Mouse (Mus musculus) adrenal gland, postnatal 25 days (tissue): ENCODE data around the gene Lamtor4. TPM values are rescaled to one million over a fixed set of nuclear protein-coding genes. Genes with fewer than 3 reads are reported as not detected.

Experiments used
- DNase-seq: peaks from one replicate; pipeline ENCODE4 v3.0.0; 2021; ENCODE audit warnings: mixed read lengths
- total RNA-seq: library from RNA; stranded (reverse); gene quantifications from 2 replicates; pipeline ENCODE4 v1.2.3, GENCODE M21; 2021

The Lamtor4 gene
- total RNA-seq, 1 experiment from 2014 or later: 96.6 TPM

DNA sequence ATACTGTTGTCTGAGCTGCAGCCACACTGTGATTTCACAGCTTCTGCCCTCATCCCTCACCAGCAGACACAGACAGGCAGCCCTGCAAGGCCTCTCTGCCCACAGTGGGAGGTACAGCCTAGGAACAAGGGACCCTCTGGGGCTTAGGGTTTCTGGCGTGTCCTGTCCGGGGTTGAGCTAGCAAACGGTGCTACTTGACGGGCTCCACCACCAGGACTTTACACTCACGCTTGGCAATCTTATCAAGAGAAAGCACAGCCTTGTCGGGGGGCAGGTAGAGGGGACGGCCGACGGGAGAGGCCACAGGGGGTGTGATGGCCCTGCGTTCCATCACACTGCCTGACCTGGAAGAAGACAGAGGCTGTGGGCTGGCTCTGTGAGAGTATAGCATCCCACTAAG, 4.8 kb downstream of the Lamtor4 start:
- DNase-seq: no peak

DNA sequence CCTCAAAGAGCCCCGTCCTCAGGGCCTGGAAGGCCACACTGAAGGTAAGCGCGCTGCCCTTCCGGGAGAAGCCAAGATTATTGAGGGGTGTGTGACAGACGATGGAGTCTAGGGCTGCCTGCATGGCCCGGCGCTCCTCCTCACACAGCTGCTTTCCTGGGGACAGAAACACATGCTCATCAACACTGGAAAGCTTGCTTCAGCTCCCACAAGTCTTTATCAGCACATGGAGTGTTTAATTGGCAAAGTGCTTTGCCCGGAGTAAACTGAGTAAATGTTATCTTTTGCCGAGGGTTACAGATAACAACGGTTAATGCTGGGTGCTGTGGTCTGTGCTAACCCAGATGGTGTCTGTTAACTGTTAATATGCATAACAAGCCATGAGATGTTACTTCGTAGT, 5.6 kb downstream of the Lamtor4 start:
- DNase-seq: no peak

DNA sequence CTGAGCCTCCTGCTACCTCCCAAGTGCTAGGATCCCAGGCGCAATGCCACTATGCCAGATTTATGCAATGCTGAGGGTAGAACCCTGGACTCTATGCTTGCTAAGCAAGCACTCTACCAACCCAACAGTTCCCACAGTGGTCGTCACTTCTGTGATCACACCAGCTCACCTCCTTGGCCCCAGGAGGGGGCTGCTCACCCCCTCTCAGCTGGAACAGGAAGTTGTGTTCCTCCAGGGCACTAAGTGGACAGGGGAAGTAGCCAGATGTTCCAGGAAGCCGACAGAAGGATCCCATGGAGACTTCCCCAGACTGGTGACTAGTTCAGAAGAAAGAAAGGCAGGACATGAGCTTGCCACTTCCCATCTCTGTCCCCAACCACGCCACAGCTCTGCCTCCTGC, 6.7 kb downstream of the Lamtor4 start:
- no peak for DNase-seq

DNA sequence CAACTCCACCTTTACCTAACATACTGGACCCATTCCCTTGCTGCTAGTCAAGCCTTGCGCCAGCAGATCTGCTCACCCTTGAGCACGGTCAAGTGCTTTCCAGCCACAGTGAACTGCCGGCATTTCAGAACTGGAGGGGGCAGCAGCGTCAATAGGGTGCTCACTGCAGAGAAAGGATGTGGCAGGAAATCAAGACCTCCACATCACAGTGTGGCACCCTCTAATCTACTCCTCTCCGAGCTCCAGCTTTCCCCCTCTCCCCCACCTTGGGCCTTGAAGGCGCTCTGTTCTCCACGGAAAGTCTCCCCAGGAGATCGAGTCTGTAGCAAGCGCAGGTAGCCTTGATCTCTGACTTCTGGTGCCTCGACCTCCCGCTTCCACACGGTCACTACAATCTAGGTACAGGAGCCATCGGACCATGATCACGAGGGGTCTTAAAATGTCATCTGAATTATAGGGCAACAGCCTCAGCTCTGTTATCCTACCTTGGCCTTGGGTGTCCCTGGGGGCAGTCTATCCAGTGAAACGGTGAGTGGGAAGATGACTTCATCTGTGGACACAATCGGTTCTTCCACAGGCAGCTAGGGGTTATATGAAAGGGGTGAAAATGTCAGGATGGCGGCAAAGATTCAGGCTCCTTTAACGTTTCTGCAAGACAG, 7.4 kb downstream of the Lamtor4 start:
- no peak for DNase-seq

DNA sequence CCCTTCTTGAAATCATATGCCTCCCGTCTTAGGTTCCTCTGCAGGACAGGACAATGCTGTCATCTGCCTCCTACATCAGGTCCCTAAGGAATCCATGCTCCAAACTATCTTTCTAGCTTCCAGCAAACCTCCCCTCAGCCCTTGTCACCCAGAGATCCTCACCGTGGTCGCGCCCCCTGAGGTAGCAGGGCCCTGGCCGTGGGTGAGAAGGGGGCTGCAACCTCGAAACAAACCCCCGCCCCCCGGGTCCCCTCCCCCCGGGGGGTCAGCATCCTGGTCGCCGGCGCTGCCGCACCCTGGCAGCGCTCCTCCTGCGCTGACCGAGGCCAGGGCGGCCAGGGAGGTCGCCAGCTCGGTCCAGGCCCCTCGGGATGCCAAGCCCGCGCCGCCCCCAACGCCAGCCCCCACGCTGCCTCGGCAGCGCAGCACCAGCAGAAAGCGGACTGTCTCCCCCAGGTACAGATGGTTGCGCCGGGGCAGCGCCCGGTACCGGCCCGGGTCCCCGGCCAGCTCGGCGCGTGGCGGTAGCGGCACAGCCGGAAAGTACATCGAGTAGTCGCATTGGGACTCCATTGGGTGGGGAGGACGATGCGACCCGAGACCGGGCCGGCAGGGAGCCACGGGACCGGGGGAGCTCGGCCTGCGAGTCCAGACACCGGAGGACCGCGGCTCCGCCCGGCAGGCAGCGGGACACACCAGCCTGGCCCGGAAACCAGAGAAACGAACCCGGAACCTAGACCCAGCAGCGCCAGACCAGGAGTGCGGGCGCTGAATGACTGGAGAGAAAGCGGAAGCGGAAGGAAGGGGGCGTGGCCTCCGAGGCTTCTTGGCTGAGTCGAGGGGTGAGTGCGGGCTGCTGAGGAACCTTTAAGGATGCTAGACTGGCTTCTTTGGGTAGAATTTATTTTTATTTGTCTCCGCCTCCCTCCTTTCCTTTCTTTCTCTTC, 8.3 kb downstream of the Lamtor4 start, which contains the start of gene BC037034:
BC037034 (minus strand) TSS at position 774 of the 947 bp plus-strand sequence.
- peak; percentile 93 for DNase-seq

DNA sequence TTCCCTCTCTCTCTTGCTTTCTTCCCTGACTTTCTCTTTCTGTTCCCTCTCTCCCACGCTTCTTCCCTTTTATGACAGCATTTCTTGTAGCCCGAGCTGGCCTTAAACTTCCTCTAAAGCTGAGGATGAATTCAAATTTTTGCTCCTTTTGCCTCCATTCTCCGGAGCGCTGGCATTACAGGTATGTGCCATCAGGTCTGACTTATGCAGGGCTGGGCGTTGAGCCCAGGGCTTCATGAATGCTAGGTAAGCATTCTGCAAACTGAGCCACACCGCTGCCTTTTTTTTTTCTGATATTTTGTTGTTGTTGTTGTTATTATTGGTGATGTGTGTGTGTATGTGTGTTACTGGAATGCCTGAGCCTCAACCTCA, 8.9 kb downstream of the Lamtor4 start:
- DNase-seq: no peak

DNA sequence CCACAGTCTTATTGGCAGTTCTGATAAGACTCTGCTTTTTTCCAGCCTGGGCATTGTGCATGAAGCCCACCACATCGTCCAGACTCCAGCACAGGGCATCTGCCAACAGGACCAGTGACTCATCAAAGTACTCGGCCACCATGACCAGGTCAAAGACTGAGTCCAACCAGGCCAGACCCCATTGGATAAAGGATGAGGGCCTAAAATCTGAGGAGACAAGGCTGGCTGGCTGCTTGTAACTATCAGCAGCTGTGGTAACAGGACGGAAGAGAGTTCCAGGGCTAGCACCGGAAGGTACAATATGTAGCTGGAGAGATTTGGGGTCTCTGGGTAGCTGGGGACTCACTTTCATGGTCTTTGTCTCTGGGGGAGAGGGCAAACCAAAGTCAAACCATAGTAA, 10.4 kb downstream of the Lamtor4 start:
- no peak for DNase-seq

DNA sequence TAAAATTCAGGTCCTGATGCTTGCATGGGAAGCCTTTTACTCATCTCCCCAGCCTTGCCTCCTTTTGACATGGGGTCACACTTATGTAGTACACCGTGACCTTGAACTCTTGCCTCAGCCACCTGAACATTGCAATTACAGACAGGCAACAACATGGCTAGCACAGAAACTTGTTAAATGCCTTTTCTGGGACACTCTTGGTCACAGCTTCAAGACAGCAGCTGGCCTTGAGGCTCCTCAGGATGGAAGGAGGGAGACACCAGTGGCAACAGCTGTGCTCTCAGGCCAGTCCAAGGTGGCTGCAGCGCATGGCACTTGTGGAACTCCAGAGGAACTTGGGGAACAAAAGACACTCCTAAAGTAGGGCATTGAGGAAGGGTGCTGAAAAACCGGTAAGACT, 11.8 kb downstream of the Lamtor4 start:
- DNase-seq: no peak

DNA sequence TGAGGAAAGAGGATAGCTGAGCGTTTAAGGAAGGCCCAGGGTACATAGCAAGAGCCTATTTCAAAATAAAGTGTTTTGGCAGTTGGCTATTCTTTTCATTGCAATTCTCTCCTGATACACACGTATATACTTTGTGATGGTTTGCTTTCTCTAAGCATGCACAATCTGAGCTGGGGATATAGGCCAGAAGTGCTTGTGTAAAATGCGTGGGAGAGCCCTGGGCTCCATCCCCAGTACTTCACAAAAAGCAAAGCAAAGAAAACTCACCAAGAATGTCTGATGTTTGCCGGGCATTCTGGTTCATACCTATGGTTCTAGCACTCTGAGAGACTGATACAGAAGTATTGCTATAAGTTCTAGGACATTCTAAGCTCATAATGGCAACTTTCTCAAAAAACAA, 13.7 kb downstream of the Lamtor4 start:
- DNase-seq: no peak

DNA sequence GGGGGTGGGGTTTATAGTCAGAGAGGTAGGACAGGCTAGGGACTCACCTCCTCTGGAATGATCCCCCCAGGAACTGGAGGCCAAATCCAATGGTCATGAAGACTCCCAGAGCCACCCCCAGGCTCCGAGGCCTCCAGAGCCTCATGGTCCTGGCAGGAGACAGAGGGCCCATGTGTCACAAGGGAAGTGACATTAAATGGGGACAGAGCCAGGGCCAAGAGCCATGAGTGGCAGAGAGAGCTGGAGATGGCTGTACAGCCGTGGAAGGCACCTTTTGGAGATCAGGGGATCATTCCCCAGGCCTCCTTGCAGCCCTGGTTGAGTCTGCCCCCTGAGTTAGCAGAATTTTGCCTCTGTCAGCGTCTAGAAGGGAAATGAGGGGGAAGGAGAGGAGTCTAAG, 15.9 kb downstream of the Lamtor4 start:
- DNase-seq: no peak

DNA sequence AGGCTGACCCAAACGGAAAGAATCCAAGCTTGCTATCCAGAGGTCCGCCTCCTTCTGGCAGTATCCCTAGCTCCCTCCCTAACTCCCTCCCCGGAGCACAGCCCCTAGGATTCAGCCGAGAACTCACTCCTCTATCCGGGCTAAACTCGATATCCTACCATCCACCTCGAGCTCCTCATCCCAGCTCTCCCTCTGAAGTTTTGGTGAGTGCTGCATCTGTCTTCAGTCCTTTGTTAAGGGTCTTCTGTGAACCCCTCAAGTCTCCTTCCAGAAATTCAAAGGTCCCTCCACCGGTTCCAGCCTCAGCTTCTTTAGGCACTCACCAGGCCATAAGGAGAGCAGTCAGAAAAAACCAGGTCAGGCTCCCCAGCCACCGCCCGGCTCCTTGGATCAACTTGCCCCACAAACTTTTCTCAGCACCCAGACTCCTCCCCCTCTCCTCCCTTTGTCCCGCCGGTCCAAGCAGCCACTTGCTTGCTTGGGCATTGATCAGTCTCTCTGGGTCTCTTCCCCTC, 17.2 kb downstream of the Lamtor4 start, which contains the start of gene Gal3st4:
Gal3st4 (minus strand) TSS at position 432 of the 515 bp plus-strand sequence.
- no peak for DNase-seq

DNA sequence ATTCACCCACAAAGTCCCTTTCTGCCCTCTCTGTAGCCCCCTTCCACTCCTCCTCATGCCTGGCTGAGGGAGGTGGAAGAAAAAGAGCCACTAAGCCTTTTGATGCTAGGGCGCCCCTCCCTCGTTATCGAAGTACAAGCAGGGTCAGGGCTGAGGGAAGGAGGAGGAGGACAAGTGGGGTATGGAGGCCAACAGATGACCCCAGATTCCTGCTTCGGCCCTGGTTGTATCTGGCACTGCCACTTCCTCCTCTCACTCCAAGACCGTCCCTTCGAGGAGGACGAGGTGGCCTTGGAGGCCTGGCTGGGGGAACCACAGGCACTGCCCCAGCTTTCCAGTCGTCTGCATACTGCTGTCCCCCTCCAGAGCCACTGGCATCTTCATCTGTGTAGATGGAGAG, 18.9 kb downstream of the Lamtor4 start:
- no peak for DNase-seq

DNA sequence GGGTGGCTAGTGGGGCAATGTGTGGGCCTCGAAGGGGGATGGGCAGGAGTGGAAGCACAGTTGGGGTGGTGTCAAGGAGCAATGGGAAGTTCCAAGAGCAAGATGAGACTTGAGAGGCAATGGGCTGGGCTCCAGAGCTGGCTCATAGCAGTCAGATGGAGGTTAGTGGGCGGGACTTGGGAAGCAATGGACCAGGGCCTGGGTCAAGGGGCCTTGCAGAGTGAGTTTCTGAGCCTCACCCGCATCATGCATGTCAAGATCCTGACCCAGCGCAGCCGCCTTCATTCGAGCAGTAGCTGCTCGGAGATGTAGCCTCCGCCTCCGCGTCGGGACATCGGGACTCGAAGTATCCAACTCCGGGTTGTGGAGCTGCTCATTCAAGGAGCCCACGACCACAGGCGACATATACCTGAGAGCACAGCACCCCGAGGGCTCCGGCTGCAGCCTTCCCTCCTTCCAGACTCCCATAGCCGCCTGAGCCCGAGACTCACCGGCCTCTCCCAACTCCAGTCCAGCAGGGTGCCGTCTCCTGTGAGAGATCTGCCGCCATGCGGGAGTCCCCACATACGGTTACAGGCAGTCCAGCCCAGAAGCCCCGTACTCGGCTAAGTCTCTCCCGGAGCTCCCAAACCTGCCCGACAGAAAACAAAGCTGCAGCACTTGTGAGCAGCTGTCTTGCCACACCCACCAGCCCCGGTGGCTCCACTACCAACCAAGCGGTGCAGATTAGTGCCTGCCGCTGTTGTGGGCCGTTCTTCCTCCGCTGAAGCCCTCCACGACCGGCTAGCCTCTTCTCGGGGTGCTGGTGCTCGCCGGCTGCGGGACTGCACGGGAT, 20.2 kb downstream of the Lamtor4 start:
- no peak for DNase-seq

DNA sequence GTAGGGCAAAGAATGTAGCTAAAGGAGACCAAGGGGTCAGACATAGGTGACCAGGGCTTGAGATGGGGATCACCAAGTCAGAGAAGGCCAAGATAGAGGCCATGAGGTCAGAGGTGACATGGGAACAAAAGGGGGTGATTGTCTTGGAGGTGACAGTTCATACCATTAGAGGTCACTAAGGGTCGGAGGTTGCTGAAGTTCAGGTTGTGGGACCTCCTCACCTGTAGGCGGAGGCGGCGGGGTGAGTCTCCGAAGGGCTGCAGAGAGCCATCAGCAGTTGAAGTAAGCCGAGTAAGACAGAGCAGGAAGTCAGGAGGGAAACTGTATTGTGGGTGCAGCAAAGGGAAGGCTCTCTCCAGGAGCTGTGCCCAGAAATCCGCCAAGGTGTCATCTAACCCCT, 22.7 kb downstream of the Lamtor4 start:
- no peak for DNase-seq

DNA sequence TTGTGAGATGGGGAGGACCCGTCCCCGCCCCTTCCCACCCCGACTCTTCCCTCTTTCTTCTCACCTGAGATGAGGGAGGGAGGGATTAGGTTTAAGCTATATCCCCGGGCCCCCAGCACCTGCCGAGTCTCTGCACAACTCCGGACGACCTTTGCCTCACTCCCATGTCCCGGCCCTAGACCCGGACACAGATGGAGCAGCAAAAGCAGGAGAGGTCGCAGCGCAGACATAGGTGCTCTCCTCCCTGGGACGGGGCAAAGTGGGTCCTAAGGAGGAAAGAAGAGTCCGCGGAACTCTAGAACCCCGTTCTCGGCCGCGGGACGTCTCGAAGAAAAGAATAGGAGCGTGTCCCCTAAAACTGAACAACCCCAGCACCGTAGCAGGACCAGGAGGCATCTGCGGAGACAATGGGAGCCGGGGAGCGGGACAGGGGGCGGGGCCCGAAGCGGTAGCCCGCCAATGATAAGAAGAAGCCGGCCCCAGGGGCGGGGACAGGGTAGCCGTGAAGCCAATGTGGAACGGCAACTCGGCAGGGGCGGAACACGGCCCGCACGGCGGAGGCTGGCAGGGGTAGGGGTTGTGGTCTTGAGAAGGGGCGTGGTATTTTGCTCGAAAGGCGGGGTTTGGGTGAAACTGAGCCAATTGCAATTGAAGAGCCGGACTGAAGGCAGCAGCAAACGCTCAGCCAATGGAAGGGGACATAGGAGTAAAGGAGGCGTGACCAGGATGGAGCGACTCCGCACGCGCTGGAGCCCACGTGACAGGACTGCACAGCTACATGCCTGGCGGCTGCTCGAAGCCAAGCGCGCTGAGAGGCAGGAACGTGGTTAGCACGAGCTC, 24.5 kb downstream of the Lamtor4 start, which contains the start of the genes Gm43720, Gpc2 and Stag3:
Gm43720 (minus strand) TSS at position 374 of the 840 bp plus-strand sequence.
Gpc2 (minus strand) TSS at position 421 of the 840 bp plus-strand sequence.
Stag3 (plus strand) TSS at position 656 of the 840 bp plus-strand sequence.
- peak; percentile 85 for DNase-seq

DNA sequence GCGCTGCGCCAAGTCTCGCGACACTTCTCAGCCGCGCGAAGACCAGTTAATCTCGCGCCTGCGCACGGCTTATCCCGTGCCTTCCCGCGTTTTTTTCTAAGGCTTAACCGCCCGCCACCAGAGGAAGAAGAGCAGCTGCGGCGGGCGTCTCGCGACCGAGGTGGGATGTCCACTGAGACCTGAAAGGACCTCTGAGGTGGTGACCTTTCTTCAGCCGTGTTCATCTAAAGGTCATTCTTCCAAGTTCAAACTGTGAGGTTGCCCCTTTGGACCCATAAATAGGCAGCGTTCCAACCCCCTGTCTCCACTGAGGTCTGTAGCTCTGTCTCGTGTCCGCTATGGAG, 25.1 kb downstream of the Lamtor4 start:
- DNase-seq: no peak

DNA sequence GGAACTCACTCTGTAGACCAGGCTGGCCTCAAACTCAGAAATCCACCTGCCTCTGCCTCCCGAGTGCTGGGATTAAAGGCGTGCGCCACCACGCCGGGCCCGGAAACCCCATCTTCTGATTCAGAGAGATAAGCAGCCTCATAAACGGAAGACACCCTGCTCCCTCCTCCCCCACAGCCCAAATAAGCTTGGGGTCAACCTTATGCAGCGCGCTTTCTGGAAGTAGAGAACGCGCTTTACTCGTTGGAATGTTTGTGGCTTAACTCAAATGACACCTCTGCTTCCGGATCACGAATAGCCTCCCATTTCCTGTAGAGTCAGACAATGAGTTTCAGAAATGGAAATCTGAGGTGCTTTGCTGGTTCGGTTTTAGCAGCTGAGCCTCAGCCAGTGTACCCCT, 25.5 kb downstream of the Lamtor4 start:
- DNase-seq: no peak

DNA sequence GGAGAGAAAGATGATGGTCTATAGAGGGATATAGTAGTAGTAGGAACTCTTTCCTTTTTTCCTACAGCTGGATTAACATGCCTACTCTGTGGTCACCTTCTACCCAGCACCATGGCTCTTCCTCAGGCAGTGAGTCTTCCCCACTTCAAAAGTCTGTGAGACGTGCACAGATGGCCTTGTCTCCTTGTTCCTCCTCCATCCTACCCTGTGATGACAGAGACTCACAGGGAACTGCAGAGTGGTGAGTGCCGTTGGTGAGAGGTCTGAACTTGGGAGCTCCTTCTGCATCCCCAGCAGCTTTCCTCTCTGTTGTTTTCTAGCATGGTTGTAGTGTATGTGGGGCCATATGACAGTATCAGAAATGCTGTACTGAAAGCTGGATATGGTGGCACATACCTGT, 26.5 kb downstream of the Lamtor4 start:
- DNase-seq: no peak

DNA sequence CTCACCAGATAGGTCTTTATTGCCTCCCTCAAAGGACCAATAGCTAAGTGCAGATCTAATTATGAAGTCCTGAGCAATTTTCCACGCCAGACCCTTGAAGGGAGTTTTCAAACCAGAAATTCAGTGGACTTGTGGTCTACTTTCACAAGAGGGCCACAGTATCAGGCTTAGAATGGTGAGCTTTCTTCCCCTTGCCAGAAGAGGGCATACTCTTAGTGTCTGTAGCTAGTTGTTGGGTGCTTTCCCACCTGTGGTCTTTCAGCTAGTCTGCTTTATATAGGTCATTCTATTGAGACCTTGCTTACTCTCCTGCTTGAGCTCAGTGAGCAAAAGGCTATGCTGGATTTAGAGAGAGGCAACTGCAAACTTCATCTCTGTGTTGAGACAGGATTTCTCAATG, 28.3 kb downstream of the Lamtor4 start:
- no peak for DNase-seq

DNA sequence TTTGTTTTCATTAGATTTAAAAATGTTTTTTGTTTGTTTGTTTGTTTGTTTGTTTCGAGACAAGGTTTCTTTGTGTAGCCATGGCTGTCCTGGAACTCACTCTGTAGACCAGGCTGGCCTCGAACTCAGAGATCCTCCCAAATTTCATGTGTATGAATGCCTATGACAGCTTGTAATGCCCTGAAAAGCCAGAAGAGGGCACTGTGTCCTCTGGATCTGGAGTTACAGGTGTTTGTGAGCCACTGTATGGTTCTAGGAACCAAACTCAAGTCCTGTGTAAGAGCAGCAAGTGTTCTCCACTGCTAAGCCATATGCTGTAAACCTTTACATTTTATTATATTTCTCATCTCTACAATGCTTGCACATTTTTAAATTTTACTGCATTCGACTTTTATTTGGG, 32.6 kb downstream of the Lamtor4 start:
- no peak for DNase-seq

DNA sequence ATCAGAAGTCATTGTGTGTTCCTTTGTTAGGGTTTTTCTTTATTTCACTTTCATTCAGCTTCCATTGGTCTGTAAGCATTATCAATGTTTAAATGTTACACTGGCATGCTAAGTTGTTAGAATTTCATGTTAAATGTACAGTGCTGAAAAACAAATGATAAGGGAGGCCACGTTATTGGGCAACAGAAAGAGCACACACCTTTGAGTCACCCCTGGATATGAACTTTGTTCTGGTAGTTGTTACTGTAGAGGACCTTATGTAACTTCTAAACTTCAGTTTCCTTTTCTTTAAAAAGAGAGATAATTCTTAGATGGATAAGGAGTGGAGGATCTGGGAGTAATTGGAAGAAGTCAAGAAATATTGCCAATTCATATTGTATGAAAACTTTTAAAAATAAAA, 36.4 kb downstream of the Lamtor4 start:
- no peak for DNase-seq
